In genomic region chr17:34934031-34934430, GRCm38 (mm10) we compare ENCODE assay signal across 15 mouse cellular contexts. TPM values are rescaled to one million over a fixed set of nuclear protein-coding genes. Genes with fewer than 3 reads are reported as not detected.
DNase-seq lines count a peak whose midpoint lies in the region; ATAC-seq lines count a peak whose summit lies in the region.
"Had no signal": no experiment of that assay in that cellular context is flagged by ENCODE, and none has a peak within 500 bp of the region (broad histone marks: within the 10 kb centered on the region; RNA-seq: fewer than 3 reads in every experiment).

No protein-coding gene starts in this region.

- 0 out of 2 replicates have a peak overlapping the region, but pooled peaks have one; percentile 12 for H3K9ac ChIP-seq in heart, embryonic 13.5 days
- H3K9ac ChIP-seq in kidney, embryonic 16.5 days (replicated peaks; ENCODE audit: low read length), result no peak overlapping the region
- H3K9ac ChIP-seq: forebrain, embryonic 15.5 days; midbrain, embryonic 13.5 days had no signal

- WGBS in heart, embryonic 13.5 days, result 70% methylated on average over 24 of the region's 24 CpGs
- 56% methylated on average over 24 of the region's 24 CpGs for WGBS in kidney, embryonic 16.5 days

- ATAC-seq in heart, embryonic 13.5 days (ENCODE audit: extremely low read depth, insufficient number of reproducible peaks, low FRiP score, low TSS enrichment), result no peak
- ATAC-seq in kidney, embryonic 16.5 days (ENCODE audit: low FRiP score, low TSS enrichment), result no peak
- ATAC-seq: activated CD4-positive, CD25-positive, alpha-beta regulatory T cell, adult 4 months; CD4-positive, CD25-positive, alpha-beta regulatory T cell, adult 4 months; forebrain, embryonic 15.5 days; midbrain, embryonic 13.5 days had no signal

- no peak overlapping the region for H3K4me3 ChIP-seq in heart, embryonic 13.5 days
- H3K4me3 ChIP-seq in kidney, embryonic 16.5 days (ENCODE audit: low read length), result no peak overlapping the region
- H3K4me3 ChIP-seq: forebrain, embryonic 15.5 days; midbrain, embryonic 13.5 days had no signal

- H3K9me3 ChIP-seq in heart, embryonic 13.5 days, result no peaks in the 10 kb centered on the region
- no peaks in the 10 kb centered on the region for H3K9me3 ChIP-seq in kidney, embryonic 16.5 days (ENCODE audit: low read length)
- H3K9me3 ChIP-seq: forebrain, embryonic 15.5 days; midbrain, embryonic 13.5 days had no signal

- no peaks in the 10 kb centered on the region for H3K27me3 ChIP-seq in heart, embryonic 13.5 days (replicated peaks)
- no peaks in the 10 kb centered on the region for H3K27me3 ChIP-seq in kidney, embryonic 16.5 days (ENCODE audit: insufficient read depth, low read length)
- H3K27me3 ChIP-seq: forebrain, embryonic 15.5 days; midbrain, embryonic 13.5 days had no signal

- H3K36me3 ChIP-seq in heart, embryonic 13.5 days, result peaks cover 21% of the 10 kb centered on the region
- no peaks in the 10 kb centered on the region for H3K36me3 ChIP-seq in kidney, embryonic 16.5 days (ENCODE audit: insufficient read depth, low read length)

- no peak for DNase-seq in heart, adult 18-20 months
- DNase-seq in right cerebral cortex, adult 2 months (ENCODE audit: low spot score in 2 of 2), result peak; percentile 33 to 44
- DNase-seq in right cerebral cortex, postnatal 4 days, result no peak
- DNase-seq in thymus, postnatal 4 days, result no peak
- no peak for DNase-seq in cerebellum, postnatal 36 days
- DNase-seq in heart, adult 11 months, result no peak
- DNase-seq: cerebellum, postnatal 14 days had no signal

- H3K4me2 ChIP-seq in heart, embryonic 13.5 days, result no peak overlapping the region
- peak overlapping the region; percentile 34 for H3K4me2 ChIP-seq in kidney, embryonic 16.5 days (replicated peaks; ENCODE audit: low read depth, low read length)
- H3K4me2 ChIP-seq: forebrain, embryonic 15.5 days; midbrain, embryonic 13.5 days had no signal

- H3K27ac ChIP-seq in heart, embryonic 13.5 days (replicated peaks), result no peak overlapping the region
- H3K27ac ChIP-seq in kidney, embryonic 16.5 days (ENCODE audit: low read length), result no peak overlapping the region
- H3K27ac ChIP-seq: forebrain, embryonic 15.5 days; midbrain, embryonic 13.5 days had no signal

- peaks cover 16% of the 10 kb centered on the region for H3K4me1 ChIP-seq in heart, embryonic 13.5 days
- H3K4me1 ChIP-seq in kidney, embryonic 16.5 days (ENCODE audit: insufficient read depth, low read length), result peaks cover 14% of the 10 kb centered on the region

RNA-seq across cellular contexts. Expression of gene Neu1, which starts 3.0 kb away (rescaled TPM):
- polyA plus RNA-seq in heart, embryonic 13.5 days (2015; fragmentation: Nextera tagmentation; extraction: Ambion mirVana), result 18.1 and 19.2 TPM in 2 replicates
- total RNA-seq in heart, adult 18-20 months (2021), result 10 to 100 TPM; 14.6 to 15.9 TPM
- polyA plus RNA-seq in kidney, embryonic 16.5 days (2015; fragmentation: Nextera tagmentation; extraction: Ambion mirVana), result 50.0 and 54.1 TPM in 2 replicates

RNA-seq across cellular contexts. Expression of gene Slc44a4, which starts 19.8 kb away (rescaled TPM):
- 0.15 TPM in 1 of 2 replicates, not detected in the other for polyA plus RNA-seq in heart, embryonic 13.5 days (2015; fragmentation: Nextera tagmentation; extraction: Ambion mirVana)
- total RNA-seq in heart, adult 18-20 months (2021), result under 1 TPM in 1 of 2 experiments, not detected in 1; 0.62 TPM
- 17.9 and 18.9 TPM in 2 replicates for polyA plus RNA-seq in kidney, embryonic 16.5 days (2015; fragmentation: Nextera tagmentation; extraction: Ambion mirVana)
- total RNA-seq: heart, postnatal 36 days had no signal
- polyA plus RNA-seq: activated CD4-positive, CD25-positive, alpha-beta regulatory T cell, adult 4 months; CD4-positive, CD25-positive, alpha-beta regulatory T cell, adult 4 months; forebrain, embryonic 15.5 days; midbrain, embryonic 13.5 days had no signal

RNA-seq across cellular contexts. Expression of gene Hspa1b, which starts 25.0 kb away (rescaled TPM):
- 0.19 and 0.20 TPM in 2 replicates for polyA plus RNA-seq in heart, embryonic 13.5 days (2015; fragmentation: Nextera tagmentation; extraction: Ambion mirVana)
- 10 to 100 TPM; 15.5 to 68.2 TPM for total RNA-seq in heart, adult 18-20 months (2021)
- 0.76 and 0.80 TPM in 2 replicates for polyA plus RNA-seq in kidney, embryonic 16.5 days (2015; fragmentation: Nextera tagmentation; extraction: Ambion mirVana)

RNA-seq across cellular contexts. Expression of gene Gm20481, which starts 35.7 kb away (rescaled TPM):
- not detected in 2 replicates for polyA plus RNA-seq in heart, embryonic 13.5 days (2015; fragmentation: Nextera tagmentation; extraction: Ambion mirVana)
- not detected for total RNA-seq in heart, adult 18-20 months (2021)
- polyA plus RNA-seq in kidney, embryonic 16.5 days (2015; fragmentation: Nextera tagmentation; extraction: Ambion mirVana), result not detected in 2 replicates
- total RNA-seq: heart, postnatal 36 days; left cerebral cortex, postnatal 25 days had no signal
- polyA plus RNA-seq: activated CD4-positive, CD25-positive, alpha-beta regulatory T cell, adult 4 months; forebrain, embryonic 15.5 days; midbrain, embryonic 13.5 days had no signal

RNA-seq across cellular contexts. Expression of gene Ehmt2, which starts 35.8 kb away (rescaled TPM):
- polyA plus RNA-seq in heart, embryonic 13.5 days (2015; fragmentation: Nextera tagmentation; extraction: Ambion mirVana), result 38.8 and 42.4 TPM in 2 replicates
- 10 to 100 TPM; 38.1 to 42.7 TPM for total RNA-seq in heart, adult 18-20 months (2021)
- 89.9 and 92.8 TPM in 2 replicates for polyA plus RNA-seq in kidney, embryonic 16.5 days (2015; fragmentation: Nextera tagmentation; extraction: Ambion mirVana)

Comparison
In these comparisons a context has a peak if more than half of its experiments do, and no peak if none do; other contexts are left out.
1. DNase-seq: peak in right cerebral cortex, adult 2 months (2 of 2); none in heart, adult 18-20 months (0 of 2), right cerebral cortex, postnatal 4 days (single experiment), thymus, postnatal 4 days (single experiment), cerebellum, postnatal 36 days (0 of 2) and heart, adult 11 months (single experiment).
2. RNA of gene Slc44a4, which starts 19.8 kb away (polyA plus RNA-seq): 17.9 to 18.9 TPM in kidney, embryonic 16.5 days; 0.15 TPM in heart, embryonic 13.5 days; every median in the first group is over 10 times any median in the second.